Mouse (Mus musculus): ENCODE results near the gene Tnfsf15.

Tnfsf15 gene

GRCm38 (mm10) chr4:63684412-63685252, 60.3 kb downstream of the Tnfsf15 start:
- no peak for DNase-seq (ENCODE audit: low spot score)

- no peak for DNase-seq (ENCODE audit: low spot score)
These were observed 61.2 kb downstream of the Tnfsf15 start for GRCm38 (mm10) chr4:63683716-63684115.

GRCm38 (mm10) chr4:63683056-63683455, 61.9 kb downstream of the Tnfsf15 start:
- DNase-seq (ENCODE audit: low spot score): no peak

- DNase-seq (ENCODE audit: low spot score): no peak
These were observed 62.5 kb downstream of the Tnfsf15 start for GRCm38 (mm10) chr4:63682441-63682840.

GRCm38 (mm10) chr4:63681557-63681956, 63.4 kb downstream of the Tnfsf15 start:
- DNase-seq (ENCODE audit: low spot score): no peak

Measured in c-Kit-positive CD71-positive TER-119-positive erythroid progenitor cells, embryonic 14.5 days (primary cell).